Mouse (Mus musculus) heart, adult 18-20 months (tissue): ENCODE measurements around the gene Abca16. TPM values are rescaled to one million over a fixed set of nuclear protein-coding genes. Genes with fewer than 3 reads are reported as not detected.

Experiments
- DNase-seq, 2 experiments: peaks; one replicate each; pipeline ENCODE4 v3.0.0; 2021 to 2022; ENCODE audit warnings: mixed read lengths in 1 of 2
- long read RNA-seq, 2 experiments: library from polyadenylated mRNA; stranded (forward); transcript quantifications; one replicate each; pipeline ENCODE4 v2.0.0; 2021
- total RNA-seq, 2 experiments: library from RNA; stranded (reverse); gene quantifications; 2 replicates each; pipeline ENCODE4 v1.2.3; 2021

Gene Abca16
- not detected for total RNA-seq
- long read RNA-seq, experiment 1: 0 reads
- long read RNA-seq, experiment 2: 0 reads

- no peak for DNase-seq
These were observed at the start of gene Abca16 for GRCm38 (mm10) chr7:120409447-120409846. Gene Abca16 (plus strand): TSS chr7:120409647.

DNA sequence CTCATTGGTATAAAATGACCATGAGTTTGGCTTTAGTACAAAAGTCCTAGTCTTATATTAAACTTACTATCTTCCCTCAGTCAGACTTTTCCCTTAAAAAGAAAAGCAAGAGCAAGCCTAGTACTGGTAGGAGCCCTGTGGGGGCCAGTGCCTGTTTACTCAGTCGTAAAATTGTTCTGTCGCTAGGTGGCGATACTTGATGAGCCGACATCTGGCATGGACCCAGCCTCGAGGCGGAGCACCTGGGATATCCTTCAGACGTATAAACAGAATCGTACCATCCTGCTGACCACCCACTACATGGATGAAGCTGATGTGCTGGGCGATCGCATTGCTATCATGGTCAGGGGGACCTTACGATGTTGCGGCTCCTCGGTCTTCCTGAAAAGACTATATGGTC is 48.3 kb upstream of the Abca16 start:
- no peak for DNase-seq

DNA sequence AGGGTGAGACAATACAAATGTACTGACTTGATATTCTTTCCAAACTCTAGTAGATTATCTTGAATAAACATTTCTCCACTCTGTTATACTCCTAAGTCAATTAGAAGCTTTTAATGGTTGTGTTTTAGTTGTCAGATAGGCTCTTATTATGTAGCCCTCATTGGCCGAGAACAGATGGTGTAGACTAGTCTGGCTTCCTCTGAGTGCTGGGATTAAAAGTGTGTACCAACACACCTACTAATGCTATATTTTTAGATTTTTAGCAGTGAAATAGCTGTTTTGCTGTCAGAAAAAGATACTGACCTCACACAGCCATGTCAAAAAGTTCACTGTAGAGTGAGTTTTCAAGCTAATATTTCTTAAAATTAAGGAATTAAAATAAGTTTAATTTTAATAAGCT is 2.9 kb downstream of the Abca16 start:
- no peak for DNase-seq

DNA sequence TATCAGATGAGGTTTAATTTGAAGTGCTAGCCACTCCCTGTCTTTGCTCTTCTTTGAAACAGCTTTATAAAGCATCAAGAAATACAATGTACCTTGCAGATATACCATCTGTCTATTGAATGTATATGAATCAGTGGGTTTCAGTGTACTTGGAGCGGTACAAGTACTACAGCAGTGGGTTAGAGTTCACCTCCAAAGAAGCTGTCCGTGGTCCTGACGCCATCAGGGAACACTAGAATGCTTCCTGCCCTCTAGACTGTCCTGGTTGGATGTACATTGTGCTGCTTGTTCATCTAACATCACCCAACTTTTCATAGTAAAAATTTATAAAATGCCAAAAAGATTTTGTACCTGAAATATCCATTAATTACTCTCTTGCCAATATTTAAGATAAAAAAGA is 17.2 kb downstream of the Abca16 start:
- DNase-seq: no peak

- no peak for DNase-seq
These were observed 22.0 kb downstream of the Abca16 start for GRCm38 (mm10) chr7:120431464-120431863.

DNA sequence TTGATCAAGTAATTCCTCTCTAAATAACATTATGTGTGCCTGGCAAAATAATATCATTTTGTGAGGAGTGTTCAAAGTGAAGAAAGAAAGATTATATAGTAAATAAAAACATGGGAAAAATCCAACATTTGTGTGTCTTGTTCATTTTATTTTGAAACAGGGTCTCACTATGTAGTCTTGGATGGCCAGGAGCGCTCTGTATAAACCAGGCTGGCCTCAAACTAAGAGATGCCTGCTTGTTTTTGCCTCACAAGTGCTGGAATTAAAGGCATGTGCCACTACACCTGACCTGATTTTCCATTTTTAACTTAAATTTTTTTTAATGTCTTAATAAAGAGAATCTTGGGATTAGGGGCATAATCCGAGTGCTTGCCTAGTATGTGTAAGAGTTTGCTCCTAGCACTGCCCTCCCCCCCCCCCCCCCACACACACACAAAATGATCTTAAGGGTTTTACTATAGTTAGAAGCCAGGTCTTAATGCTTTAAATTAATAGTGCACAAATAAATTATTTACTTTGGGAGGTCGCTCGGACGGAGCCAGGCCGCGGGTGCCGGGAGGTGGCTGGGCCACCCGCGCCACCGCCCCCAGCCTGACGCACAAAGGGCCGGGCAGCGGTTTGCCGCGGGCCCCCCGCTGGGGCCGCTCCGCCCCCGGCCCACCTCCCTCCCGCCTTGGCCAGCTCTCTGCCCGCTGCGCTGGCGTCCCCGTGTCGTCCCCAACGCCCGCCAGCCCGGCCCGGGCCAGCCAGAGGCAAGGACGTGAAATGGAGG is 94.6 kb downstream of the Abca16 start:
- DNase-seq: no peak

GRCm38 (mm10) chr7:120504663-120504979 is 95.2 kb downstream of the Abca16 start:
- no peak for DNase-seq

DNA sequence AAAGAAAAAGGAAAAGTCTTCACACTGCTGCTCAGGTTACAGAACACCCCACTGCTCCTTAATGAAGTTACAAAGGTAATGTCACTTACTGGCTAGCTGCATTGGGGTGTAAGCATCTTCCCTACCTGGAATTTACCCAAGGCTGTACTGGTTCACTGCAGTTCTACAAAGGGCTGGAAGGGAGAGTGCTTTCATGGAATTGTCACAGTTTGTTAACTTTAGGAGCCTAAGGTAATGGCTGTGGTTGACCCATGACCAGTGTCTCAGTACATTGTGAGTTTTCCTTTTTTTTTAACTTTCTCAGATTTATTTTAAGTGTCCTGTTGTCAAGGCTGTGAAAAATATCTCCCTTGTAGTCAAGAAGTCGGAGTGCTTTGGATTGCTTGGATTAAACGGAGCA is 125.4 kb downstream of the Abca16 start:
- no peak for DNase-seq

- DNase-seq: no peak
These were observed 143.2 kb downstream of the Abca16 start for GRCm38 (mm10) chr7:120552479-120553180.

- DNase-seq: no peak
These were observed 143.7 kb downstream of the Abca16 start for GRCm38 (mm10) chr7:120553181-120553551.

DNA sequence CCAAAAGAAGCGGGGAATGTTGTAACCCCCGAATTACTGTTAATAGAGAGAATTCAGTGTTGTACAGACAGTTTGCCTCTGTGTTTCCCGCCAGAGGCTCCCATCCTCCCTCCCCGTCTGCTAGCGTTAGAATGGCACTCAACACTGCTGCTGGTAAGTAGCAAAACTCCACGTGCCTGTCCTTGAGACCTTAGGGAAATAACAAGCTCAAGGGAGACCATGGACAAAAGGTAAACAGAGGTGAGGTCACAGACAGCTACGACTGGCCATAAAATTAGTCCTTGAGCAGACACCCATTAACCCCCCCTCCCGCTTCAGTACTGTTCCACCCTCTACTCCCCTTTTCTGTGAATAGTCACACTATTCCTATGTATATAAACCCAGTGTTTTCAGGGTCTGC is 157.9 kb downstream of the Abca16 start:
- DNase-seq: no peak

DNA sequence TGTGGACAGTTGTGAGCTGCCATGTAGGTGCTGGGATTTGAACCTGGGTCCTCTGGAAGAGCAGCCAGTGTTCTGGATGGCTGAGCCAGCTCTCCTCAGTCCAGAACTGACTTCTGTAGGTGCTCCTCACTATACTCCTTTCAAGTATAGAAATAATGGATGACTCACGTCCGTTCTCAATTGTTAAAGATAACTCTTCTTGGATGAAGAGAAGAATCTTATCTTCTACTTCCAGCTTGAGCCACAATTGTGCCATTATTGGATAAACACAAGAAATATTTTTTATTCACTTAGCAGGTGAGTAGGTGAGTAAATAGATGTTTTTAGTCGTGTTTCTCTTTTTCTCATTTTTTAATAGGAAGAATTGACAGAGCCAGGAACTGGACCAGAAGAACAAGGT is 167.1 kb downstream of the Abca16 start:
- DNase-seq: no peak

Other genes starting within 250 kb of the Abca16 start
- under 1 TPM; 0.18 to 0.22 TPM for gene Anks4b, start 235.8 kb upstream of the Abca16 start, total RNA-seq
- 1 to 10 TPM in 1 of 2 experiments, under 1 TPM in 1; 0.35 to 1.1 TPM for gene Crym, start 207.5 kb upstream of the Abca16 start, total RNA-seq
- gene Abca14, start 205.7 kb upstream of the Abca16 start, total RNA-seq: not detected
- not detected for gene Abca15, start 81.0 kb upstream of the Abca16 start, total RNA-seq
- 1,000 to 10,000 TPM; 1,098 to 1,209 TPM for gene Uqcrc2, start 225.5 kb downstream of the Abca16 start, total RNA-seq